Mouse (Mus musculus) frontal cortex, adult 2 months (tissue): ENCODE results near the gene Prdm16. TPM values are rescaled to one million over a fixed set of nuclear protein-coding genes. Genes with fewer than 3 reads are reported as not detected.
A peak's percentile ranks its signal among the peaks of the same experiment; 100 is the strongest.

Source experiments
- DNase-seq, 2 experiments: peaks; one replicate each; pipeline ENCODE4 v3.0.0; 2022; ENCODE audit warnings: low spot score in 1 of 2; ENCODE audit errors: extremely low spot score in 1 of 2
- polyA plus RNA-seq: library from polyadenylated mRNA; depleted of rRNA; stranded (reverse); fragments of >200 nt; gene quantifications from 2 replicates; pipeline ENCODE4 v1.2.3, GENCODE M21; 2012

The Prdm16 gene
- polyA plus RNA-seq, 1 experiment = 5.0 TPM

GRCm38 (mm10) chr4:154442645-154443304 is 193.9 kb downstream of the Prdm16 start:
- no peak for DNase-seq

GRCm38 (mm10) chr4:154439455-154440052 is 197.1 kb downstream of the Prdm16 start:
- DNase-seq = peak in 1 of 2 experiments; percentile 65

DNA sequence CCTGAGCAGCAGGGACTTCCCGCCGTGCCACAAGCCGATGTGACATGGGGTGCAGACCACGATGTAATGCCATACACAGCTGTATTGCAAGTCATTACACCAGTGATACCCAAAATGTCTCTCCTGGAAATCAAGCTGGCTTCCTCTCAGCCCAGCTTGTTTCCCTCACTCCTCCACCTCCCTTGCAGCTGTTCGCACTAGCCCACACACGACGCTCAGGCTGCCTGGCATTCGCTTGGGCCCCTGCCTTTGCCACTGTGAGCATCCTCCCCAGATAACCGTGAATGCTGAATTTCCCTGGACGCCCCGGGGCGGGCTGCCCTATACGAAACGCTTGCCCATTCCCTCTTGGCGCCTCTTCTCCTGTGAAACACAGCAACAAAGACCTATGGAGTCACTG is 198.1 kb downstream of the Prdm16 start:
- peak in 1 of 2 experiments; percentile 60 for DNase-seq

DNA sequence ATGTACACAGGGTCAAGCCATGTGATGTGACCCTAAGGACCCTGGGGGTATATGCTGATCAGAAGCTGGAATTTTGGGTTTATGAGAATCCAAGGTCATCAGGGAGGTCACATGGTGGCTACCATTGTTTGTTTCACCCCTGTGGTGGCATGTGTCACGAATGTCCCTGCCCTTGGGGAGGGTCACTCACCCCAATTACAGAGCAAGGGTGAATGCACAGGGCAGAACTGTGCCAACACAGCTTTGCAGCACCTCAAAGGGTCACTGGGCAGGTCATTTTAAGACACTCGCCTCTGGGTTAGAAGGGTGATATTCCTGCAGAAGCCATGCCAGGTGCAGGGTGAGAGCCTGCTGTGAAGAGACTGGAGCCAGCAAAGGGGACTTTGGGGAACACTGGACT is 206.9 kb downstream of the Prdm16 start:
- DNase-seq = no peak

GRCm38 (mm10) chr4:154426901-154427300 is 209.8 kb downstream of the Prdm16 start:
- no peak for DNase-seq

- DNase-seq = peak in 1 of 2 experiments; percentile 71
Observed at GRCm38 (mm10) chr4:154425284-154425683, 211.4 kb downstream of the Prdm16 start.

DNA sequence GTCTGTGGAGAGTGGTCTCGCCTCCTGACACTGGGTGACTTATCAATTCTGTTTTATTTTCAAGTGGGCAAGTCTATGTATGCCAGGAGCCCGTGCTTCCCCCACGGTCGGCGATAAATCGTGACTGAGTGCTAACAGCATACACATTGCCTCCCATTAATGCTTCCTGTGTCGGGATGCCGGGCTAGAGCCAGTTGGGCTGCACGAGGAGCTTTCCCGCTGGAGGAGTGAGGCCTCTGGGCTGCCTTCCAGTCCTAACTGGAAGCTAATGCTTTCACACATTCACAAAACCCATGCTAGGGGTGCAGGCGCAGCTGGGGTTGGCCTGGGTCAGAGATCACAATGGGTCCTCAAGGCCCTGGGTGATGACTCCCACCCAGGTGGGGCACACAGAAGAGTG is 212.0 kb downstream of the Prdm16 start:
- peak in 1 of 2 experiments; percentile 33 for DNase-seq

DNA sequence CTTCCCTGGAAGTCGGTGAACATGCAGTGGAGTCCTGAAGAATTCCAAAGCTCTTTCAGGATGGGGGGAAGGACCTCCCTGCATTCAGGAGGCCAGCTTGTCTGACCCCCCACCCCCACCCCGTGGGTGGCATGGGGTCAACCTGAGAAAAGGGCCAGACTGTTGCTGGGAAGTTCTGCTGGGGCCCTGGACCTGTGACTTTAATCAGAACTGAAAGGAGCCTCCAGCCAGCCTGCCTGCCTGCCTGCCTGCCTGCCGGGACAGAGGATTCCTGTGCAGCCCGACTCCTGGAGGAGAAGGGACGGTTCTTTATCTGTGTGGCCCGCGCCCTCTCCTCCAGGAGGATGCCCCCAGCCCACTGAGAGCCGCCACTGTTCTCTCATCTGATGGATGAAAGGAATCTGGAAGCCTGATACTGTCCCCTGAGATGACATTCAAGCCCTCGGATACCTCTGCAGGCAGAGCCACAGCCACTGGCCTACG is 214.2 kb downstream of the Prdm16 start:
- DNase-seq = no peak

DNA sequence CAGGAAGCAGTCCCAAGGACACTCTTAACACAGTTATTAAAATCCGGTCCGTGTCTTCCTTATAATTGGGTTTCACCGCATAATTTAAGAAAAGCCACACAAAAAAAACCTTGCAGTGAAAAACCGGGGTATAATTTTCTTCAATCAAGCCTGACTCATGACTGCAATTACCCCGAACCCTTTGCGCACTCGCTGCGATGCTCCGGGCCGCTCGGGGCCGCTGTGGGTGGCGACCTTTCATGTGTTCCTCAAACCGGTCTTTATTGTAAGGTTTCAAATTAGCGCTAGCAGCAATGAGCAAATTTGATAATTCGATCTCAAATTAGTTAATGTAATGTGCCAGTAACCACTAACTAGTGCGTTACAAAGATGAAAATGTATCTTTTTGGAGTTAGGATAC is 215.9 kb downstream of the Prdm16 start:
- DNase-seq = peak in 1 of 2 experiments; percentile 9

- peak in 1 of 2 experiments; percentile 10 for DNase-seq
Observed at GRCm38 (mm10) chr4:154419766-154420165, 216.9 kb downstream of the Prdm16 start.

DNA sequence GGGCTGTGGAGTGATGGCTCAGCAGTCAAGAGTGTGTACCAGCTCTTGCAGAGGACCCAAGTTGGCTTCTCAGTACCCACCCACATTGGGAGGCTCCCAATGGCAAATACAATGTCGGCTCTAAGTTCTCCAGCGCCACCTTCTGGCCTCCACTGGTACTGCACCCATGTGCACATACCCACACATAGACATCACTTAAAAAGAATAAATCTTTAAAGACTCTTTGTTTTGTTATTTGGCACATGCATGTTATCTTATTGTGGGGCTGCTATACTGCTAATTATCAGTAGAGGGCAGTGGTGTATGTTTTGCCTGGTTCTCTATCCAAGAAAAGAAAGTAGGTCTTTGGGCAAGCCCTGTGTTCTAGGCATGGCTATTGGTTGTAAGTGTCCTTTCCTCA is 217.7 kb downstream of the Prdm16 start:
- DNase-seq = no peak

GRCm38 (mm10) chr4:154418327-154418744 is 218.3 kb downstream of the Prdm16 start:
- DNase-seq = no peak

DNA sequence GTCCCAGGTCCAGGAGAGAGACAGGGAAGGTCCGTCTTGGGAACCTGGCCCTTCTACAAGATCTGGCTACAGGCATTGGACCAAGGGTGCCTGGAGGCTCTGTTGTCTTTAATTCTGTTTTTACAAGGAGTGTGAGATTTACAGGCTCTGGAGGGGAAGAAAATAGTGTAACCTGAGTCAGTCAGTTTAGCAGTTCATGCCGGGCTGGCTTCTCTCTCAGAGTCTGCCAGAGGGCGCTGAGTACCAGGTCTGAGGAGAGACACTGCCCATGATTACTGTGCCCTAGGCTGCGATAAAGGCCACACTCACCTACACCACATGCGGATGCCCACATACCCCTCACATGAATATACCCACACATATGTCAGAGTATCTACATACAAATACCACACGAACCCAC is 219.9 kb downstream of the Prdm16 start:
- no peak for DNase-seq

DNA sequence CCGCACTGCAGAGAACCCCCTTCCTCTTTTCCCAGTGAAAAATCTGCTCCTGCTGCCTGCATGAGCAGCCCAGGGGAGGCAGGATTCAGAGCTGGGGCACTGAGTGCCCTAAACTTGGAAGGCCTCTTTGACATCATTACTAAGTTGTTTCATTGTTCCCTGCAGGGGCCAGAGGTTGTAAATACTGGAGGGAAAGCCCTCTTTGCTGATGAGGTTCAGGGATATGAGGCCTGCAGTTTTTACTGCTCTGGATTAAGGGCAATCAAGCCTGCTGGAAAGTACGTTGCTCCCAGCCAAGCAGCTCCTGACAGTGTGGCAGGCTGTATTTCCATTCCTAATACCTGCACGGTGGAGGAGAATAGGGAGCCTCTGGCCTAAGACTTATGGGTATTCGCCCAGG is 221.8 kb downstream of the Prdm16 start:
- no peak for DNase-seq

GRCm38 (mm10) chr4:154410559-154410958 is 226.1 kb downstream of the Prdm16 start:
- DNase-seq = no peak

GRCm38 (mm10) chr4:154409841-154410240 is 226.8 kb downstream of the Prdm16 start:
- DNase-seq = no peak

DNA sequence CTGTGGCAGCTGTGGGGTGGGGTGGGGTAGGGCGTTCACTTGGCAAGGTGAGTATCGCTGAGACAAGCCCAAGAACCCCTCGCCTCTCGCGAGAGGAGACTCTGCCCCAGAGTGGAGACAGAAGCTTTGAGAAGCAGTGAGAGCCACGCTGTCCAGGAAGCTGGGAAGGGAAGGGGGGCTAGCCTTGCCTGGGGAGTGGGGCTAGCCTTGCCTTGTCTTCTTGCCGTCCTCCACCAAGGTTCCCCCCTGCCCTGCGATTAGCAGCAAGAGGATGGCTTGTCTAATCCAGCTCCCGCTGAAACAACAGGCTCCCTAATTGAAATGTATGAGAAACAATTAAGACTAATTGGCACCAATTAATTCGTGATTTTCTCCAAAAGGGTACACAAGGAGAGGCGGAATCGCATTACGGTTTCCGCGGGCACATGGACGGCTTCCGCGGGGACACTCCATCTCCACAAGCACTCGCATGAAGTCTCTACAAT is 227.4 kb downstream of the Prdm16 start:
- peak in 1 of 2 experiments; percentile 39 for DNase-seq

- no peak for DNase-seq
Observed at GRCm38 (mm10) chr4:154402948-154403347, 233.7 kb downstream of the Prdm16 start.

DNA sequence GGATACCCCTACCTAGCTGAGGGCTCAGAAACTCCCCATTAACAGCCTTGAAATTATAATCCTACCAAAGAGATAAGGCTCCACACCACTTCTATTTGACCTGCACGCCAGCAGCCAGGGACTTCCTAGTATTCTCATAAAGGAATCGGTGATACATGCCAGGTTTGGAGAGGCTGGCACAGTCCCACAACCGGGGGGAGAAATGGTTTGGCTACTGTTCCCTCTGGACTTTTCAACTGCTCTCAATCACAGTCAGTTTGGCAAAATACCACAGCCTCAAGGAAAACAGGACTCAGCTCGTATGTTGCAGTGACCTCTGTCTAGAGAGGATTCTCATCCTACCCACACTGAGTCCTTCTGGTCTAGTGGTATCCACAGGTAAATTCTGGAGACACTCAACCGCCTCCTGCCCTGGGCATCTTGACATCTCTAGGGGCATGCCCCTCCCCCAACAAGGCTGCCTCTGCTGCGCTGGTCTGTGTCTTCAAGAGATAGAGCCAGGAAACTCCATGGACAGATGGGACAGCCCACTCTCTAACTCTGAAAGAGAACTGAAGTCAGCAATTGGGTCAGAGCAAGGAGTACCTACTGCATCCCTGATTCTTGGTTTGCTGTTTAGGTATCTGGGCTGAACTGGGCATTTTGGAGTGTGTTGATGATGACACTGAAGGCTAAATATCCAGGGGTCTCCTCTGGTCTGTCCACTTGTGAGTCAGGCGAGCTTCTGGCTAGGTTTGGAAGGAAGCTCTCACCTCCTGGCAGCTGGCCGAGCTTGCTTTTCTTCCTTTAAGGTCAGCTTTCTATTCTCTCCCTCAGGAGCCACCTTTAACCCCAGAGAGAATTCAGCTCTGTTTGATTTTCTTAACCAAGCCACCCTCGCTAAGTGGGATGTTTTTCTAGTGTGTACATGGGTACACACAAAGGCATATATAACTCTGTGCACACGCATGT is 234.4 kb downstream of the Prdm16 start:
- peak; percentile 35 to 49 for DNase-seq

- DNase-seq = peak; percentile 43 to 62
Observed at GRCm38 (mm10) chr4:154401379-154401778, 235.3 kb downstream of the Prdm16 start.
